Mouse (Mus musculus): ENCODE data around the gene Clcnkb.

Clcnkb gene

DNA sequence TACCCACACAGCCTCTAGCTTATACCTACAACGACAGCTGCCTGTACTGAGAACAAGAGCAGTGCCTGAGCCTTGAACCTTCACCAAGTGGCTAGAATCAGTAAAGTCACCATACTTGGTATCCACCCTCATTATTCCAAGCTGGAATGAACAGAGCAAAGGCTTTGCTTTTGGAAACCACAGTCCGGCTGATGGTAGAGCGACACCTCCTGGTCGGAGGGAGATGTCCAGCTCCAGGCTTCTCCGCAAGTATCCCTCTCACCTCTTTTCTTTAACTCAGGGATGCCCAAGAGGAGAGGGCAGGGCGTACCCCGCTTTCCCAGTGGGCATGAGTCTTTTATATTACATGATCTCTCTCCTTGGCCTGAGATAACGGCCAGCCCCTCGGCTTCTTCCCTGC lies 14.0 kb upstream of the Clcnkb start:
- no peaks in the 10 kb centered on the region for H3K27me3 ChIP-seq (ENCODE audit: insufficient read depth, low read length)
- no peaks in the 10 kb centered on the region for H3K9me3 ChIP-seq (ENCODE audit: low read length)
- H3K4me1 ChIP-seq (replicated peaks; ENCODE audit: low read depth, low read length): peaks cover 41% of the 10 kb centered on the region
- TF ChIP-seq NANOG (IDR thresholded peaks at IDR 0.05; ENCODE audit: borderline replicate concordance, low read length) (no peak), POU5F1 (IDR thresholded peaks at IDR 0.05; ENCODE audit: borderline replicate concordance, low read length) (no peak), CTCF (conservative IDR thresholded peaks at IDR 0.05; ENCODE audit: low read length) (peak; percentile 33)
- no peaks in the 10 kb centered on the region for H3K36me3 ChIP-seq (ENCODE audit: insufficient read depth, low read length)
- no peak overlapping the region for H3K4me3 ChIP-seq (replicated peaks; ENCODE audit: low read length)

DNA sequence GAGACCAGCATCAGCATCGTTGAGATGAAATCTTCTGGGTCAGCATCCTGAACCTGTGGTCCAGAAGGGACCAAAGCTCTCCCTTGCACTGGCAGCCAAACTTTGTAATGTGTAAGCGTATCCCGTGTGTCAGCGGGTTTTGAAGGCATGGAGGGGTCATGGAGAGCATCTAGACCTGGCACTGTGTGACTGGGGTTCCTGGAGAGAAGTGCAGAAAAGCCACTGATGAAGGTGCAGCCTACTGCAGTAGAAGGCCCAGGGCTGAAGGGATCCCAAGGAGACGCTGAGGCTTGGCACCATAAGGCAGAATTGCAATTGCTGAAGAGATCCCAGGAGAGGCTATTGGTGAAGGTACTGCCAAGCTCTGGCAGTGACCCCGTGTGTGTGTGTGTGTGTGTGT lies 13.6 kb upstream of the Clcnkb start:
- H3K4me3 ChIP-seq (replicated peaks; ENCODE audit: low read length): no peak overlapping the region
- no peaks in the 10 kb centered on the region for H3K9me3 ChIP-seq (ENCODE audit: low read length)
- peaks cover 43% of the 10 kb centered on the region for H3K4me1 ChIP-seq (replicated peaks; ENCODE audit: low read depth, low read length)
- no peaks in the 10 kb centered on the region for H3K36me3 ChIP-seq (ENCODE audit: insufficient read depth, low read length)
- TF ChIP-seq CTCF (conservative IDR thresholded peaks at IDR 0.05; ENCODE audit: low read length) (no peak), NANOG (IDR thresholded peaks at IDR 0.05; ENCODE audit: borderline replicate concordance, low read length) (no peak)
- H3K27me3 ChIP-seq (ENCODE audit: insufficient read depth, low read length): no peaks in the 10 kb centered on the region

DNA sequence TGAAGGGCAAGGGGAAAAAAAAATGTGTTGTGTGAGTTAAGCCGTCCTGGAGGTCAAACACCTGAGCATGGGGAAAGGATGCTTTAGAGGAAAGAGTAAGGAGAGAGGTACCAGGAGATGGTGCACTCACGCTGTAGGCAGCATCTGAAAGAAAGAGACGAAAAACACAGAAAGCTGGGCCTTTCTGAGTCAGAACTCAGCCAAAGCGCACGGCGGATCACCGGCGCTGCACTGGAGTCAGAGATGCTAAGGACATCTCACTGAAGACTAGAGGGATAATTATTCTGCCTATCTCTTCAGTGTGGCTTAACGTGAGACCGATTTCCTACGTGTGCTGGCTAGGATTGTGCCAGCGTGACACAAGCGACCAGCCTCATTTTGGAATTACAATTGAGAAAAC lies 12.1 kb upstream of the Clcnkb start:
- Histone ChIP-seq H3K9me3 (ENCODE audit: low read length) (no peaks in the 10 kb centered on the region), H3K4me1 (replicated peaks; ENCODE audit: low read depth, low read length) (peaks cover 37% of the 10 kb centered on the region), H3K4me3 (replicated peaks; ENCODE audit: low read length) (no peak overlapping the region), H3K36me3 (ENCODE audit: insufficient read depth, low read length) (no peaks in the 10 kb centered on the region), H3K27me3 (ENCODE audit: insufficient read depth, low read length) (peaks cover 2% of the 10 kb centered on the region; the same call in 1 of the 2 replicates)
- TF ChIP-seq POU5F1 (IDR thresholded peaks at IDR 0.05; ENCODE audit: borderline replicate concordance, low read length) (no peak), NANOG (IDR thresholded peaks at IDR 0.05; ENCODE audit: borderline replicate concordance, low read length) (no peak), CTCF (conservative IDR thresholded peaks at IDR 0.05; ENCODE audit: low read length) (no peak)

DNA sequence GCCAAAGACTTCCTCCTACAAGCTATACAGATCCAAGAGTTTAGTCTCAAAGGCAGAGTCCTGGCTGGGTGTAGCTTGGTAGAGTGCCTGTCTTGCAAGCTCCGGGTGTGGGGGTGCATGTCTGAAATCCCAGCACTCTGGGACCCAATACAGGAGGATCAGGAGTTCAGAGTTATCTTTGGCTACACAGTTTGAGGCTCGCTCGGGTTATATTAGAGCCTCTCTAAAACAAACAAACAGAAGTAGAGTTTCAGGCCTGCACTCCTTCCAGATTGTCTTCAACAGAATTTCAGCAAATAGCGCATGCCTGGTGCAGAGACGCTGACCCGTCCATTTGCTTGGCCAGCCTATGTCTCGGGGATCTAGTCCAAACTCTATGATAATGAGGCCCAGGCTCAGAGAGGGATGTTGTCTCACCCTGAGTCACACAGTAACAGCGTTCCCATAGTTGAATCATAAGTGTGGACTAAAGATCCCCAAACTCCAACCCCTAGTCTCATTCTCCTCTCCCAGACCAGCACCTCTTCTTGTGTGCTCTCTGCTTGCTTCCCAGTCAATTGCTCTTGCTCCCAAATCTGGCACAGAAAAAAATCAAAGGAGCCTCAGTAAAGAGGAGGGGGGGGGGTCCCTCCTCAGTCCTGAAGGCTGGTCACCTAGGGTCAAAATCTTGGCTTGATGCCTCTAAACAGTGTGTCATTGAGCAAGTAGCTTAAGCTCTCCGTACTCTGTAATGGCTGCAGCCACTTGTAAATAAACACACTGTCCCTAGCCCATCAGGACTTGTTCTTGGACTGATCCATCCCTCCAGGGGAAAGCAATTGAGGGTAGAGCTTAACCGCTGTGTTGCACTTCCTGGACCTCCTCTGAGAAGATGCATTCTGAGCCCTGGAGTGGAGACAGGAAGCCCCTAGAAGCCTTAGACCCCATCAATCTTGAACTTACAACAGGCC lies 11.3 kb upstream of the Clcnkb start:
- no peaks in the 10 kb centered on the region for H3K9me3 ChIP-seq (ENCODE audit: low read length)
- TF ChIP-seq CTCF (conservative IDR thresholded peaks at IDR 0.05; ENCODE audit: low read length) (no peak), NANOG (IDR thresholded peaks at IDR 0.05; ENCODE audit: borderline replicate concordance, low read length) (no peak), POU5F1 (IDR thresholded peaks at IDR 0.05; ENCODE audit: borderline replicate concordance, low read length) (no peak)
- H3K36me3 ChIP-seq (ENCODE audit: insufficient read depth, low read length): no peaks in the 10 kb centered on the region
- H3K4me3 ChIP-seq (replicated peaks; ENCODE audit: low read length): peak overlapping the region; percentile 37; the same call in 1 of the 2 replicates
- H3K27me3 ChIP-seq (ENCODE audit: insufficient read depth, low read length): peaks cover 11% of the 10 kb centered on the region
- H3K4me1 ChIP-seq (replicated peaks; ENCODE audit: low read depth, low read length): peaks cover 34% of the 10 kb centered on the region

DNA sequence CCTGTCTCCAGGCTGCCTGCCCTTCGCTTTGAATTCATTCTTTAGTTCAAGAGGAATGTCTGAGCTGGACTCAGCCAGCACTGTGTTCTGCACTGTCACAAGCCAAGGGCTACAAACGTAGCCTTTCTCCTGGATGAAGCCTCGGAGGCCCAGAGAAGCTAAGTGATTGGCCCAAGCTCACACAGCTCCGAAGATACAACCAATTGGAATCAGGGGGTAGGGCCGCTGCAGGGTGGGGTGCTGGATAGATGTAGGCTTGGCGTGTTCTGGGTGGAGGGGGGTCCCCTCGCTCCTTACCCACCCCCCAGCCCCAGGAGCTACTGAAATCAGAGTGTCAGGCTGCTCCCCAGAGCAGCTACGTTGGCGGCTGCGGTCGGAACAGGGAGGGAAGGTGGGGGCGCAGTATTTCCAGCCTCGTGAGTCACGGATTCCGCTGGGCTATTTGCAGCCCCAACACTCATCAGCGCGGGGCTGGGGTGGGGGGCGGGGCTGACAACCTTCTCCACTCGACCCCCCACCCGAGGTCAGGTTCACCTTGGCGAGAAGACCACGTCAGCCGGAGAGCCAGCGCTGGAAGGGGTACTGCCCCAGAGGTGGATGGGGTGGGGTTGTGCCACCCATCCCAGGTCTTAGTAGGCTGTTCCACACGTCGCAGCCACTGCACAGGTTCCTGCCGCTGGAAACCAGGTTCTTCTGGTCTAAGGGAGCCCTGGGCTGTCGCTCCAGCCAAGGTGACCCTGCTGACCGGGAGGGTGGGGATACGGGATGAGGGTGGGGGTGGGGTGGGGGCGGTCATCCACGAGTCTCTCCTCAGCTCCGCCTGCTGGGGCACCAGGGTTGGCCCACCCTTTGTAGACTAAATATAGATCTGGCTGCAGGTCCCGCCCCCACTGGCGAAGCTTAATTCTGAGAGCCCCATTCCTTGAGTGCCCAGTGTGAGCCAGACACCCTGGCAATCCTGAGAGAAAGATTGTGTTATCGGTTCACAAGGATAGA lies 10.0 kb upstream of the Clcnkb start:
- Histone ChIP-seq H3K4me3 (replicated peaks; ENCODE audit: low read length) (peak overlapping the region; percentile 68), H3K27me3 (ENCODE audit: insufficient read depth, low read length) (peaks cover 23% of the 10 kb centered on the region), H3K4me1 (replicated peaks; ENCODE audit: low read depth, low read length) (peaks cover 44% of the 10 kb centered on the region), H3K9me3 (ENCODE audit: low read length) (no peaks in the 10 kb centered on the region), H3K36me3 (ENCODE audit: insufficient read depth, low read length) (no peaks in the 10 kb centered on the region)
- TF ChIP-seq CTCF (conservative IDR thresholded peaks at IDR 0.05; ENCODE audit: low read length): no peak
- no peak for TF ChIP-seq NANOG (IDR thresholded peaks at IDR 0.05; ENCODE audit: borderline replicate concordance, low read length)
- TF ChIP-seq POU5F1 (IDR thresholded peaks at IDR 0.05; ENCODE audit: borderline replicate concordance, low read length): no peak

DNA sequence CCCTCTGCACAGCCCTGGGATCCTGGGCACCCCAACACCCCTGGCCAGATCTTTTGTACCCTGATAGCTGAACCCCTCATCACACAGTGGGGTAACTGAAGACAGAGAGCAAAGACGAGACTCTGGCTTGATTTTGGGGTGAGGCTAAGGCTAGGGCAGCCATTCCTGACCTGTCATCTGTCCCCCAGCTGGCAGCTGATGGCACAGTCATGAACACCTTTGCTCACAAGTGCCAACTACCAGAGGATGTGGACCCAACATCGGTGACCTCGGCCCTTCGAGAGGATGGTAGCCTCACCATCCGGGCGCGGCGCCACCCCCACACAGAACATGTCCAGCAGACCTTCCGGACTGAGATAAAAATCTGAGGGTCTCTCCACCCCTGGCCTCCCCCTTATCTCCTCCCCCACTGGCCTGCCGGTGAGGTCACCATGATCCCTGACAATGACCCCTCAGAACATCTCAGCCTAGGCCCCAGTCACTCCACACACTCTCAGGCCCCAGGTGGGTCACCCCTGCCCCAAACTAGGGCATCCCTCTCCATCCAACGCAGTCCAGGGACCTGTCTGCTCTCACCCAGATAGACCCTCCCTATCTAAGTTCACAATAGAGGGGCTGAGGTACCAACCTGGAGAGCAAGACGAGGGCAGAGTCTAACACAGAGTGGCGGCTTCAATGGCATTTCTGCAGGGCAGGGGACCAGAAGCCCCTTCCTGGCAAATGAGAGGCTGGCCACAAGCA lies 8.0 kb upstream of the Clcnkb start:
- peaks cover 23% of the 10 kb centered on the region for H3K27me3 ChIP-seq (ENCODE audit: insufficient read depth, low read length)
- H3K4me1 ChIP-seq (replicated peaks; ENCODE audit: low read depth, low read length): peaks cover 53% of the 10 kb centered on the region
- H3K9me3 ChIP-seq (ENCODE audit: low read length): no peaks in the 10 kb centered on the region
- H3K4me3 ChIP-seq (replicated peaks; ENCODE audit: low read length): no peak overlapping the region
- H3K36me3 ChIP-seq (ENCODE audit: insufficient read depth, low read length): no peaks in the 10 kb centered on the region
- TF ChIP-seq CTCF (conservative IDR thresholded peaks at IDR 0.05; ENCODE audit: low read length): no peak
- TF ChIP-seq NANOG (IDR thresholded peaks at IDR 0.05; ENCODE audit: borderline replicate concordance, low read length): no peak
- no peak for TF ChIP-seq POU5F1 (IDR thresholded peaks at IDR 0.05; ENCODE audit: borderline replicate concordance, low read length)

DNA sequence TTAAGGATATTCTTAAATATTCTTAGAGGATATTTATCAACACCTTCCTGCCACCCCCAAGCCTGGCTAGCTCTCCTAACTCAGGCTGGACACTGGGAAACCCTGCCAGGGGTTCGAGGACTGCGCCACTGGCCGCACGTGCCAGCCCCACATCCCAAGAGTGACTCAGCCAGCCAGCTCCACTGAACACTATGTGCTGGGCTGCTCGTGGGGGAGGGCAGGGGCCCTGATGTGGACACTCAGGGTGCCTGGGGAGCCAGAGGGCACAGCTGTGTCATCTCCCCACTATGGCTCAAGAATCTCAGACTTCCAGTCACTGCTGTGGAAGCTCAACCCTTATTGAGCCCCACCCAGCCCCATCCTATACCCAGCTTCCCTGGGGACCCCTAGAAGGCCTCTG lies 7.5 kb upstream of the Clcnkb start:
- Histone ChIP-seq H3K9me3 (ENCODE audit: low read length) (no peaks in the 10 kb centered on the region), H3K4me3 (replicated peaks; ENCODE audit: low read length) (no peak overlapping the region), H3K27me3 (ENCODE audit: insufficient read depth, low read length) (peaks cover 23% of the 10 kb centered on the region), H3K4me1 (replicated peaks; ENCODE audit: low read depth, low read length) (peaks cover 53% of the 10 kb centered on the region), H3K36me3 (ENCODE audit: insufficient read depth, low read length) (no peaks in the 10 kb centered on the region)
- TF ChIP-seq CTCF (conservative IDR thresholded peaks at IDR 0.05; ENCODE audit: low read length) (no peak), POU5F1 (IDR thresholded peaks at IDR 0.05; ENCODE audit: borderline replicate concordance, low read length) (no peak), NANOG (IDR thresholded peaks at IDR 0.05; ENCODE audit: borderline replicate concordance, low read length) (no peak)
